Comparison of ENCODE assay signal across 8 mouse cellular contexts in genomic region chr16:44138377-44138978, GRCm38 (mm10). TPM values are rescaled to one million over a fixed set of nuclear protein-coding genes. Genes with fewer than 3 reads are reported as not detected.
DNase-seq lines count a peak whose midpoint lies in the region; ATAC-seq and TF ChIP-seq lines count a peak whose summit lies in the region.

No protein-coding gene starts in this region.

- no peaks in the 10 kb centered on the region for H3K9me3 ChIP-seq in heart, postnatal 0 days (replicated peaks; ENCODE audit: control insufficient read depth, low read length)
- H3K9me3 ChIP-seq in liver, embryonic 11.5 days (ENCODE audit: control insufficient read depth, low read length) = no peaks in the 10 kb centered on the region

- H3K27me3 ChIP-seq in heart, postnatal 0 days (ENCODE audit: control insufficient read depth, insufficient read depth, low read length) = no peaks in the 10 kb centered on the region
- H3K27me3 ChIP-seq in liver, embryonic 11.5 days (replicated peaks; ENCODE audit: control insufficient read depth, insufficient read depth, low read length) = no peaks in the 10 kb centered on the region
- no peaks in the 10 kb centered on the region for H3K27me3 ChIP-seq in small intestine, adult 2 months (ENCODE audit: control insufficient read depth, insufficient read depth, low read length)

- WGBS in heart, postnatal 0 days = under 1% methylated on average over 24 of the region's 24 CpGs
- WGBS in liver, embryonic 11.5 days = under 1% methylated on average over 24 of the region's 24 CpGs
- 0% methylated on average over 24 of the region's 24 CpGs for WGBS in small intestine, adult 2 months

- no peak for TF ChIP-seq CTCF in heart, postnatal 0 days (IDR thresholded peaks at IDR 0.05; ENCODE audit: low read depth)
- TF ChIP-seq CTCF in small intestine, adult 2 months (IDR thresholded peaks at IDR 0.05; ENCODE audit: extremely low read depth, insufficient read length, insufficient replicate concordance, low read depth, low read length) = no peak

- peak overlapping the region; percentile 99 for H3K27ac ChIP-seq in heart, postnatal 0 days (ENCODE audit: low read depth)
- H3K27ac ChIP-seq in liver, embryonic 11.5 days (ENCODE audit: low read depth, low read length) = peak overlapping the region; percentile 99
- peak overlapping the region; percentile 56 for H3K27ac ChIP-seq in small intestine, adult 2 months (ENCODE audit: insufficient read depth, low read depth, low read length)

- TF ChIP-seq POLR2A in small intestine, adult 2 months (IDR thresholded peaks at IDR 0.05; ENCODE audit: low read depth, low read length) = no peak; the same call in 1 of the 2 replicates

- H3K4me3 ChIP-seq in heart, postnatal 0 days (ENCODE audit: low read depth, low read length) = peak overlapping the region; percentile 93
- H3K4me3 ChIP-seq in liver, embryonic 11.5 days (ENCODE audit: low read depth, low read length) = peak overlapping the region; percentile 96
- peak overlapping the region; percentile 65 for H3K4me3 ChIP-seq in small intestine, adult 2 months (ENCODE audit: low read depth, low read length)

- H3K4me2 ChIP-seq in heart, postnatal 0 days (ENCODE audit: low read depth, low read length) = peak overlapping the region; percentile 97
- H3K4me2 ChIP-seq in liver, embryonic 11.5 days = peak overlapping the region; percentile 98

- no peaks in the 10 kb centered on the region for H3K36me3 ChIP-seq in heart, postnatal 0 days (replicated peaks; ENCODE audit: control insufficient read depth, insufficient read depth, low read length)
- no peaks in the 10 kb centered on the region for H3K36me3 ChIP-seq in liver, embryonic 11.5 days (ENCODE audit: control insufficient read depth, insufficient read depth, low read length)
- H3K36me3 ChIP-seq in small intestine, adult 2 months (ENCODE audit: control insufficient read depth, insufficient read depth, low read length) = no peaks in the 10 kb centered on the region

- H3K9ac ChIP-seq in heart, postnatal 0 days (replicated peaks; ENCODE audit: low read depth, low read length) = peak overlapping the region; percentile 95
- H3K9ac ChIP-seq in liver, embryonic 11.5 days (ENCODE audit: low read depth, low read length) = peak overlapping the region; percentile 99

- TF ChIP-seq EP300 in heart, postnatal 0 days (IDR thresholded peaks at IDR 0.05; ENCODE audit: low read depth) = no peak

- DNase-seq in cerebellum, postnatal 25 days = peak; percentile 47 to 50
- no peak for DNase-seq in cerebellum, postnatal 4 days (ENCODE audit: low spot score in 2 of 2)
- DNase-seq in thymus, postnatal 10 days (ENCODE audit: low spot score in 2 of 2) = peak; percentile 7 to 46
- no peak for DNase-seq in thymus, postnatal 0 days (ENCODE audit: low spot score)
- peak; percentile 25 for DNase-seq in heart, postnatal 0 days (ENCODE audit: low spot score)
- peak; percentile 36 for DNase-seq in liver, embryonic 11.5 days (ENCODE audit: low spot score)
- DNase-seq in ovary, adult 18-20 months (ENCODE audit: low spot score) = no peak

- H3K4me1 ChIP-seq in heart, postnatal 0 days (ENCODE audit: control insufficient read depth, insufficient read depth) = peaks cover 16% of the 10 kb centered on the region
- peaks cover 14% of the 10 kb centered on the region for H3K4me1 ChIP-seq in liver, embryonic 11.5 days (replicated peaks; ENCODE audit: control insufficient read depth, insufficient read depth, low read length)
- H3K4me1 ChIP-seq in small intestine, adult 2 months (ENCODE audit: control insufficient read depth, insufficient read depth, insufficient read length, low read length) = no peaks in the 10 kb centered on the region

- no peak; the same call in 1 of the 2 replicates for ATAC-seq in heart, postnatal 0 days (ENCODE audit: insufficient read depth, low read depth)
- ATAC-seq in liver, embryonic 11.5 days (replicated peaks; ENCODE audit: low FRiP score) = no peak; the same call in none of the 2 replicates

RNA-seq across cellular contexts. Expression of gene Atp6v1a, which starts 1.0 kb away (rescaled TPM):
- polyA plus RNA-seq in thymus, postnatal 0 days (2015; fragmentation: Nextera tagmentation; extraction: Ambion mirVana) = 44.0 and 47.0 TPM in 2 replicates
- total RNA-seq in heart, postnatal 0 days (2014; rRNA removed; ENCODE audit: low replicate concordance) = 39.2 and 39.4 TPM in 2 replicates
- polyA plus RNA-seq in heart, postnatal 0 days (2015; fragmentation: Nextera tagmentation; extraction: Ambion mirVana) = 22.3 TPM in 2 replicates
- polyA plus RNA-seq in liver, embryonic 11.5 days (2014; fragmentation: Nextera tagmentation; extraction: Ambion mirVana) = 49.7 and 53.8 TPM in 2 replicates
- polyA plus RNA-seq in small intestine, adult 2 months (2012; rRNA removed) = 3.0 and 5.9 TPM in 2 replicates

RNA-seq across cellular contexts. Expression of gene Naa50, which starts 1.2 kb away (rescaled TPM):
- 87.4 and 89.4 TPM in 2 replicates for polyA plus RNA-seq in thymus, postnatal 0 days (2015; fragmentation: Nextera tagmentation; extraction: Ambion mirVana)
- total RNA-seq in heart, postnatal 0 days (2014; rRNA removed; ENCODE audit: low replicate concordance) = 8.5 and 19.9 TPM in 2 replicates
- polyA plus RNA-seq in heart, postnatal 0 days (2015; fragmentation: Nextera tagmentation; extraction: Ambion mirVana) = 50.1 and 57.6 TPM in 2 replicates
- polyA plus RNA-seq in liver, embryonic 11.5 days (2014; fragmentation: Nextera tagmentation; extraction: Ambion mirVana) = 143 and 150 TPM in 2 replicates
- 4.0 and 7.7 TPM in 2 replicates for polyA plus RNA-seq in small intestine, adult 2 months (2012; rRNA removed)

RNA-seq across cellular contexts. Expression of gene Usf3, which starts 34.6 kb away (rescaled TPM):
- 2.6 and 2.9 TPM in 2 replicates for polyA plus RNA-seq in thymus, postnatal 0 days (2015; fragmentation: Nextera tagmentation; extraction: Ambion mirVana)
- 9.6 and 9.9 TPM in 2 replicates for total RNA-seq in heart, postnatal 0 days (2014; rRNA removed; ENCODE audit: low replicate concordance)
- 1.1 and 1.4 TPM in 2 replicates for polyA plus RNA-seq in heart, postnatal 0 days (2015; fragmentation: Nextera tagmentation; extraction: Ambion mirVana)
- polyA plus RNA-seq in liver, embryonic 11.5 days (2014; fragmentation: Nextera tagmentation; extraction: Ambion mirVana) = 5.7 and 5.8 TPM in 2 replicates
- 3.4 and 6.7 TPM in 2 replicates for polyA plus RNA-seq in small intestine, adult 2 months (2012; rRNA removed)

Comparison
In these comparisons a context has a peak if more than half of its experiments do, and no peak if none do; other contexts are left out.
1. DNase-seq: peak in cerebellum, postnatal 25 days (2 of 2), thymus, postnatal 10 days (2 of 2), heart, postnatal 0 days (single experiment) and liver, embryonic 11.5 days (single experiment); none in cerebellum, postnatal 4 days (0 of 2), thymus, postnatal 0 days (single experiment) and ovary, adult 18-20 months (single experiment).
2. Peak in every context shown above with its lines, with median percentiles within 50 percentile points of each other: H3K27ac ChIP-seq and H3K4me3 ChIP-seq.